Mouse (Mus musculus): ENCODE data around the gene Vash2.
"Not testable (repeated sequence)": the region's sequence is repeated elsewhere in the genome, so short reads cannot be mapped to it uniquely, and the experiment has no call there.

Gene Vash2

DNA sequence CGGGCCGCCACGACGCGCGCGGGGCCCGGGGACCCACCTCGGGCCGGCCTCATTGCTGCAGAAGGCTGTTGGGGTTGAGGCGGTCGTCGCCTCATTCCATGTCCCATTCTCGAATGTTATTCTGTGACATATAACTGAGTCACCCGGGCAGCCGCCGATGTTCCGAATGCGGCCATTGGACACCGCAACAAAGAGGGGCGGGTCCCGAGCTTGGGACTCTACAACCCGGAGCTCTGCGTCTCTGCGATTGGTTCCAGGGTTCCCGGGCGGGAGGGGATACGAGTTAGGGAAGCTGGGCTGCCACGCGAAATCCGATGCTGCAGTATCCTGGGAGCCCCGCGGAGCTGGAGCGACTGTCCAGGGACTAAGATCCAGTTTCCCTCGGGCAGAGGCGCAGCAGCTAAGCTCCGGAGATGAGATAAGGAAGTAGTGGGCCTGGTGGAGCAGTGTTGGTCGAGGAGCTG lies at the start of gene Vash2:
Gene Vash2, minus strand, starts transcription at position 197 of the 464 bp plus-strand sequence.
- DNase-seq (ENCODE audit: low read depth), result peak; percentile 63

DNA sequence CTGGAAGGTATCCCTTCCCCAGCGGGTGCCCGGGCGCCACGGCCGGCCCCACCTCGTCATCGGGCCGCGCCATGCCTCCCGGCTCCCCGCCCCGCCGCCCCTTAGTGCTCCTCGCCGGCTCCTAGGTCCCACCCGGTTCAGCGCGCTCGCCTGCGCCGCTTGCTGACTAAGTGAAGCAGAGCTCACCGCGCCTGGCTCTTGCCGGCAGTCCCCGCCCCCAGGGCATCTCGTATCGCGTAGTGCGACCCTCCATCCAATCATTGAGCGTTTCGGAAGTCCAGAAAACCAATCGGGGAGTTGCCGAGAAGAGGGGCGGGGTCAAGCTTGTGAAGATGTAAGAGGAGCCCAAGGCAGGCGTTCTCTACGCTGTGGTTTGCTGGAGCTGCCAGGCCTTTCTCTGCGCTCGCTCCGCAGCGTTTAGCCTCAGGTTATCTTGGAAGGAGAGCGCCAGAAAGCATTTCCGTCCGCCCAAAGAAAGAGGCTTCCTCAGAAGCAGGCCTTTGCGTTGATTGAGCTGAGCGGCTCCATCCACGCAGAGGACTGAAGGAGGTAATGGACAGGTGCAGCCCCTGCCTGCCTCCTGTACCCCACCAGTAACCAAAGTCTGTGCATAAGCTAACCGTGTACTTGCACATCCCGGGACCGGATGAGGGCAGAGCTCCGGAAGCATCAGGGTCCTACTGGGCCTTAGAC lies 47.1 kb upstream of the Vash2 start, which contains the start of gene Flvcr1:
Gene Flvcr1, minus strand, starts transcription at position 138 of the 693 bp plus-strand sequence.
- peak; percentile 99 for DNase-seq (ENCODE audit: low read depth)

DNA sequence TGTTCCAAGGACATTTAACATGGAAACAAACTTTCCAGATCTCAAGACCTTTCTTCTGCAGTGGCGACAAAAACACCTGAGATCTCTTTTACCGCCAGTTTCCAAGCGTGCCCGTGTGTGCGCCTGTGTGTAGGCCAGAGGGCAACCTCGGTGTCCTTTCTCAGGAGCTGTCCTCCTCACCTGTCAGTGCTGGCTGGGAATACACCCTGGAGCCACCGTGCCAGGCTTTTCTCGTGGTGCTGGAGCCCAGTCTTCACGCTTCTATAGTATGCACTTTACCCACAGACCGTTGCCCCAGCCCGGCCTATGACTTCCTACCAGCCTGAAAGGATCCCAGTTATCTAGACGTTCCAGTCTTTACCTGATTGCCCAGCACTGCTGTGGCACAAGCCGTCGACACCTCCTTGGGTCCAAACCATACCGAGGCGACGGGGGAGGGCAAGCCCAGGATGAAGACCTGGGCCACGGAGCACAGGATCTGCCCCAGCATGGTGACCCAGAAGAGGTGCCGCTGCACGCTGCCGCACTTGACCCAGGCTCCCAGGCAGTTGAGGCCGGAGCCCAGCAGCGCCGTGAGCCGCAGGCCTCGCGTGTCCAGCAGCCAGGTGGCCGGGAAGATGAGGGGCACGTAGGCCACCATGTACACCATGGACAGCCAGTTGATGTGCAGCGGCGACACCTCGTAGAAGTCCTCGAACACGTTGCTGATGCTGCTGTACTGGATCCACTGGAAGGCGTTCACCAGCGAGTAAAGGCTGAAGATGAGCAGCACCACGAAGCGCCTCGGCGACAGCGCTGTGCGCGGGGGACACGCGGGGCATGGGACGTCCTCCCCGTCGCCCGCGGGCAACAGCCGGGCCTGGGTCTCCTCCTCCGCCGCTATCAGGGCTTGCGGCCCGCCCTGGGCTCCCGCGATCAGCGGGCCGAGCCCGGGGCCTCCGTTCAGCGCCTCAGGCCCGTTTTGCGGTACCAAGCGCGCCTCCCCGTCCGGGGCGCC lies 46.2 kb upstream of the Vash2 start:
- DNase-seq (ENCODE audit: low read depth), result no peak

DNA sequence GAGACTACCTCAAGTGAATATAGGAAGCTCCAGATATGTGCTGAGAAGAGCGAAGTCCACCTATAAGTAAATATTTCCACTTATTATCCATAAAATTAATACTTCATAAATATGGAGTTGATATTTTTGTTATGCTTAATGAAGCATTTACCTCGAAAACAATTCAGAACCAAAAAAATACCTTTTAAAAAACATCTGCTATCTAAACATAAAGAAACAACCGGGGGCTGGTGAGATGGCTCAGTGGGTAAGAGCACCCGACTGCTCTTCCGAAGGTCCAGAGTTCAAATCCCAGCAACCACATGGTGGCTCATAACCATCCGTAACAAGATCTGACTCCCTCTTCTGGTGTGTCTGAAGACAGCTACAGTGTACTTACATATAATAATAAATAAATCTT lies 44.7 kb upstream of the Vash2 start:
- not testable (repeated sequence) for DNase-seq (ENCODE audit: low read depth)

DNA sequence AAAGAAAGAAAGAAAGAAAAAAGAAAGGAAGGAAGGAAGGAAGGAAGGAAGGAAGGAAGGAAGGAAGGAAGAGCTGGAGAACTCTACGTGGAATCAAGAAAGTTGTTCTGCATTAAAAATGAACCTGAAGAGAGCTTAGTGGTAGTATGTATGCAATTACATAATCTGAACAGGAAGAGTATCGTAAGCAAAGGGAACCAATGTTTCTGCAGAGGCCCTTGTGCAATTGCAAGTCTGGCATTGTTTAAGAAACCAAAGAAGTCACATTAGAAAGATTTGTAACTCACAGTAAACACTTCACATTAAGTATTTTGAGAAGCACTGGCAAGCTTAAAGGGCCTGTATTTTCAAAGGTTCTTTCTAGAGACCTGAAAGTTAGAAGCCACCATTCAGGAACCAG lies 44.0 kb upstream of the Vash2 start:
- no peak for DNase-seq (ENCODE audit: low read depth)

DNA sequence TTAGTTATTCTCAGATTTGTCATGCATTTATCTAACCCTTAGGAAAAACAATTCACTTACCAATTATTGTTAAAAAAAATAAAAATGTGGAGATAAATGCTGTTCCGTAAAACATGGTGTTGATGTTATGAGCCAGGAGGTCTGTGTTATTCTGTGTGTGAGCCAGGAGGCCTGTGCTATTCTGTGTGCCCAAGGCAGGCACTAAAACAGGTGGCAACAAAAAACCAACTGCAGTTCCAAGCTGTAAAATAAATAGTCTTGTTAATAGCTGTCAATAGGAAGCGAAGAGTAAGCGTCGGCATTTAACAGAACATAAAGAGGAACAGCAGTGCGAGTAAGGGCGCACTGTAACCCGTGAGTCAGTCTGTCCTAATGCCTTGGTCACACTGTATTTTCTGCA lies 41.9 kb upstream of the Vash2 start:
- DNase-seq (ENCODE audit: low read depth), result no peak

DNA sequence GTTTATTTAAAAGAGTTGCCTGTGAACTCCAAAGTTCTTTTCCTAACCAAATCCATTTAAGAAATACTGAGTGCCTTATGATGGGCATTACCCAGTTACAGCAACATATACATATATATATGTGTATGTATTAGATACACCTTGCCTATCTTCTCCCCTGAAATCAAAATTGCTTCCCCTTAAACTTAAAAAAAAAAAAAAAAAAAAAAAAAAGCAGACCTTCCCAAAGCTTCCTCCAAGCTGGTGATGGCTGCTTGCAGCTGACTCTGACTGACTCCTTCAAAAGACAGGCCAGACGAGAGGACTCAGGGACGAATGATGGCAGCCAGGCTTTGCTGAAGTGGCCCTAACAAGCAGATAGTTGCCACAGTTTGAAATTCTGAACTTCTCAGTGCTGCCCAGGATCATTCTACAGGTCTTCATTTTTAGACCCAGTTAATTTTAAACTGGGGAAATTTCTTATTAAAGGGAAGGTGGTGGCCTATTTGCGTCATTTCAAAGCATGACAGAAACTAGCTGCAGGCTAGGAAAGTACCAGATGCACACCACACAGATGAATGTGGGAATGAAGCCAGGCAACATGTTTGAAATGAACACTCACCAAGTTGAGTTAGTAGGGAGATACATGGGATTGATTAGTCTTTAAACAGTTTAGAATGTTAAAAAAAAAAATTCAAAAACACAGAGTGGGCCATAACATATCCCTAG lies 41.3 kb upstream of the Vash2 start:
- DNase-seq (ENCODE audit: low read depth), result no peak

DNA sequence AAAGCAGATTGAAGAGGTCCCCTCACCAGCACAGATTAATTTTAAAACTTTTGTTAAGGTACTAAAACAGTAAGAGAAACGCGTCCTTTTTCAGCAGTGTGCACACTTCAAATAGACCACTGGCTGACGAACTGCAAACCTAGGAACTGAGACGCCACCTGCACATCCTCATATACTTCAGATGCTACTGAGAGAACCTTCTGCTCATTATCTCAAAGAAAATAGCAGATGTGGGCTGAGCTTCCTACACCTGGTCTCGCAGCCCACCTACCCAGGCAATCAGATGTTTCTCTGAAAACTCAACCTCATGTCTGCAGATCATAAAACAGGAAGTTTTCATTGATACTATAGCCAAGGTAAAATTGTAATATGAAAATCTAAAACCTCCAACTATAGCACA lies 40.7 kb upstream of the Vash2 start:
- DNase-seq (ENCODE audit: low read depth), result no peak

DNA sequence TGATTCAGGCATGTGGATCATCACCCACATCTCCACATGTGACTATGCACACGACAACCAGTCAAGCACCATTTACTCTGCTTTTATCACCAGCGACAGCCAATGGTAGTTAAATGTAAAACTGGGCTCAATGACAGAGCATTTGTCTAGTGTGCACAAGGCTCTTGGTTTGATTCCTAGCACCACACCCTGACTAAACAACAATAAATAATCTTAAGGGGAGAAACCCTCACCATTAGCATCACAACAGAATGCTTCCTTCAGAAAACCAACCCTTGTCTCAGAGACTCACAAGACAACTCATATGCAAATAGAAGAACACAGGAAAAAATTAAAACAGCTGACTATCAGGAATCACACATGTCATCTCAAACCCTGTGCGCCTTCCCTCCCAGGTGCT lies 35.2 kb upstream of the Vash2 start:
- DNase-seq (ENCODE audit: low read depth), result no peak

DNA sequence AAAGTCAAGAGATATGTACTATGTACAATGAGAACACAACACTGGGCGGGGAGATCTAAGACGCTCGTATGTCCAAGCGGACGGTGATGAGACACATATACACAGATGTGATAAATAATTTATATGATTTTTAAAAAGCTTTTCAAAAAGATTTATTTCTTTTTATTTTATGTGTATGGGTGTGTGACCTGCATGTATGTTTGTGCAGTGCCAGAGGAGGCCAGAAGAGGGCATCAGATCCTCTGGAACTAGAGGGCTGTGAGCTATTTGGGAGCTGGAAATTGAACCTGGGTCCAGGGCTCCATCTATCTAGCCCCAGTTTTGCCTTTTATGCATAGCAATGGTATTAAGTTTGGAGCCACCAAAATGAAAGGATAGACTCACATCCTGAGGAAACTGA lies 29.6 kb upstream of the Vash2 start:
- no peak for DNase-seq (ENCODE audit: low read depth)

DNA sequence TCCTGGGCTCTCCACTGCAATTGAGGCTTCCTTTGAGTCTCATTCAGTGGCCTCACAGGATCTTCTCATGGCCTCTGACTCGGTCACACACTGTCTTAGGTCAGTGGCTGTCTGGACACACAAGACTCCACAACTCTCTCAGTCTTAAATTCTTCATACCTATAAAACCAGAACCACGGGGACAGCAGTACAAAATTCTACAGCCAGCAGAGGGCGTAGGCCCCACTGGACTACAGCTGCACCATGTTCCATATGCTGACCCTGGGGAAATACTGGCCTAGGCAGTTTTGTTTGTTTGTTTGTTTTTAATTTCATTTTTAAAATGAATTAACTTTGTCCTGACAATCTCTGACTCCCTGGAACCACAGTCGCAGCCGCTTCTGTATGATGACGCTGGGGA lies 23.1 kb upstream of the Vash2 start:
- no peak for DNase-seq (ENCODE audit: low read depth)

DNA sequence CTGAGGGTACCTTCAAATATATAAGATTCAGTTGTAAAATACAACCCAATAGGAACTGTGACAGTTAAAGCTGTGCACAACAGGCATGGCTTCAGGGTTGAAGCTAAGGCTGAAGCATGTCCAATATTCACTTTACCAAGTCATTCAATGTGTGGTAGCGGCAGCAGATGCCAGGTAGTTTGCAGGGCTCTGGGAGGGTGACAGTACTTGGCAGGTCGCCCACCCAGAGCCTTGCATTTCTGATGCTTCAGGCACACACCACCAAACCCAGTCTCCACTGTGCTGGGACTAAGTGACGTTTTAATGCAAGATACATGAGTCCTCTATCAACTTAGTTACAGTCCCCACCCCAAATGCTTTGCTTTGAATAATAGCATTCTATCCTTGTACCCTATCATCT lies 21.6 kb upstream of the Vash2 start:
- no peak for DNase-seq (ENCODE audit: low read depth)

DNA sequence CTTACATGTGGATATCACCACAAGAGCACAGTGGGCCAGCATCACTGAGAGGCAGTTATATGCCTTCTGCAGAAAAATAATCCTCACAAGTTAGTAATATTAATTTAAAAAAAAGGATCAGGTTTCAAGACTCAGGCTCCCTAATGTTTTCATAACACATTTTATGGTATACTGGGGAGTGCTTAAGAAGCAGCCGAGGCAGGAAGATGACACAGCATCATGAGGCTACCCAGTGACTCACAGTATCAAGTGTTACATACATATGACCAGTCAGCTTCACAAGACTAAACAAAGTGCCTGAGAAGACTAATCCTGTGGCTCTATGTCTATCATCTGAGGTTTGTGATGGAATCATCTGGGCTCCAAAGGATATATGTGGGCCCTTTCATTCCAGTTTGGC lies 18.9 kb upstream of the Vash2 start:
- no peak for DNase-seq (ENCODE audit: low read depth)

DNA sequence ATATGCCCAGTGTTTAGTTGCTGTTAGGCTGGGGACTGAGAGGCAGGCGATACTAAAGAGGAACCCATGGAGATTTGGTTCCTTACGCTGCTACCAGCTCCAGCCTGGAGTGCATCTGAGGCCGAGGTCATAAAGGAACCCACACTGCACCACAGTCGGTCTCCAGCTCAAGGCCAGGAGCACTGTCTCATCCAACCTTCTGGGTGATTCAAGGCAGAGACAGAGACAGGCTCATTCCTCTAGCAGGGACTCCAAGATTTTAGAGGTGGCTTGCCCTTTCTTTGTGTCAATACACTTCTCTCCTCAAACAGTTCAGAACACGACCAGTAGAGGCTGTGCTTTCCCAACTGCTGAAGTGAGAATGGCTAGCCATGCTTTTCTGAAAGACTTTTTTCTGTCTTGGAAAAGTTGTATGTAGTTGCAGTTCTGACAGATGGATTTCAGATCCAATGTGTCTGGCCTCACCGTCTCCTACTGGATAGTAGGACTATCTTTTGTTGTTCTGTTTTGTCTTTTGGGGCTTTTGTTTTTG lies 17.3 kb upstream of the Vash2 start:
- DNase-seq (ENCODE audit: low read depth), result no peak

DNA sequence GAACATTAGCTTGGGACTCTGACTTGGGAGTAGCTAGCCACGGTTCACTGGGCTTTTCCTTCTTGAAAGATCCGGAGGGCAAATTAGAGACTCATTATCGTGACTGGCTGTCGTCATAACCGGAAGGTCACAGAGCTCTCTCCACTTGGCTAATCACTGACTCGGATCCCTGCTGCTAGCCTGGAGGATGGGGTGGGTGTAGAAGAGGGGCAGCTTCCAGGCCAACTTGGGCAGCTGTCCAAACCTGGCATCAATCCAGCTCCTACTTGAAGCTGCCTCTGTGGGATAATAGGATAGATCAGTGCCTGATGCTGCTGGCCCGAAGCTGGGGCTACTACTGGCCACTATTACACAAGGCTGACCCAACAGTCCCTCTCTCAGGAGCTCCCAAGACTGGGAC lies 16.5 kb upstream of the Vash2 start:
- DNase-seq (ENCODE audit: low read depth), result no peak

DNA sequence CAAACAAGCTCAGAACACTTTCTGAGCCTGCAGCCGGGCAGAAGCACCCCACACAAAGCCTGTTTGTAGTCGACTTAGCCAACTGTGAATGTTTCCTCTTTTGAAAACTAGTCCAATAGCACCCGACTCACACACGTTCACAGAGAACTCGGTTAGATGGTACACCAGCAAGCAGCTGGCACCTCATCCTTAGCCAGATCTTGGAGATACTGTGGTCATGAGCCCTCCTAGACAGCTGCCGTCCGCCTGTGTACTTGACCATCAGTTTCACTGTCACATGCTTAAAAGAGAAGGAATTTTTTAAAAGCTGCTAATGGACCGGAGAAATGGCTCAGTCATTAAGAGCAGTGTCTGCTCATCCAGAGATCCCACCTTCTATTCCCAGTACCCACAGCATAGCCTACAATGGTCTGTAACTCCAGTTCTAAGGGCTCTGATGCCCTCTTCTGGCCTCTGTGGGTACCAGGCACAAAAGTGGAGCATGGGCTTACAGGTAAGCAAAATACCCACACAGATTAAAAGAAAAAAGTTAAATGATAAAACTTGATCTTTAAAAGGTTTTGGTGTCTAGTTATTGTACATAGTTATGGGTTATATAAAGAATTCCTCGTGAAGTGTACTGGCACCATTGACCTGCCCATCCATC lies 10.5 kb upstream of the Vash2 start:
- DNase-seq (ENCODE audit: low read depth), result no peak

DNA sequence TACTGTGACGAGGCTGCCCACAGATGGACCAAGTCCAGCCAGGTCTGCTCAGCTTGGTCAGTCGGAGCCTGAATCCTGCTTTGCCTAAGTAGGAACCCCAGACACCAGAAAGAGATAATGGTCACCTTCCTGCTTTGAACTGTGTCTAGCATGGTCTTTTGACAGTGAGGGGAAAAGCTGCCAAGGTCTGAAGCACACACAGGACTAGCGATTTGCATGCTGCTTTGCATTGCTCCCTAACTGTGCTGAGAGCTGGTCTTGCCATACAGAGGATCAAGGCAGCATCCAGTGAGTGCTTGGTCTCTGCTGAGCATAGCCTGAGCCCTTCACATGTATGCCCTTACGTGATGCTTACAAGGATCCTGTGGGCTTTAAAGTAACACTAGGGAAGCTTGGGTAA lies 2.3 kb upstream of the Vash2 start:
- no peak for DNase-seq (ENCODE audit: low read depth)

DNA sequence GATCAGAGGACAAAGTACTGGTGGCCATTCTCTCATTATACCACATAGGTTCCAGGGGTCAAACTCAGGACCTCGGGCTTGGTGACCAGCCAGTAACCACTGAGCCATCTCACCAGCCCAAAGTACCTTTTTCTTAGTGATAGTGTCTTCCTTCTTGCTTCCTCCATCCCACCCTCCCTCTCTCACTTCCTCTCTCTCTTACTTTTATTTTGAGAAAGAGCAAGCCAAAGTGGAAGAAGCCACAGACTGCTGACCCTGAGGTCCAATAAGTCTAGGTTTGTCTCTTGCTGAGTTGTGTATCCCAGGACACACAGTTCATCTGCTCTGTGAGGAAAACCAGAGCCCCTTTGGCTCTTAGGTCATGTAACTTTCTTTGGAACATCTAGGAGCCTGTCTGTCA lies 1.4 kb upstream of the Vash2 start:
- no peak for DNase-seq (ENCODE audit: low read depth)

DNA sequence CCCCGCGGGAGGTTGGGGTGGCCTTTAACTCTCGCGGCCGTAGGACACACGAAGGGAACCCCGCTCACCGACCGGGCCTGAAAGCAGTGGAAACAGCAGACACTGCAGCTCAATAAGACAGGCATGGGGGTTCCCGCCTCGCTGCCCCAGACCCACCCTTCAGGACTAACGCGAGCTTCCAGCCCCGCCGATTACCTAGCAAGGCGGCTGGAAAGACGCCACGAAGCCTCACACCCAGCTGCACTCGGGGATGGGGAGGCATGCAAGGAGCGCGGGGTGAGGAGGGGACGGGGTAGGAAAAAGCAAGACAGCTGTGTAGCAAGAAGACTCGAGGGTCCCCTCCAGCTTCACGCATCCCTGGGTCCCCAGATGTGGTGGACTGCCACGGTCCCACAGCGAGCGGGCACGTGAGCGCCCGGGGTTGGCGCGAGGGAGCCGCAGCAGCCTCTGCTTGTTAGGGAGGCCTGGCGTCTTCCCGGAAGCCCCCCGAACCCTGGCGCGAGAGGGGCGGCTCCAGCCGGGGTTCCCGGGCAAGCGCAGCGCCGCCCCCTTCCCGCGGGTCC lies 504 bp downstream of the Vash2 start:
- DNase-seq (ENCODE audit: low read depth), result no peak

DNA sequence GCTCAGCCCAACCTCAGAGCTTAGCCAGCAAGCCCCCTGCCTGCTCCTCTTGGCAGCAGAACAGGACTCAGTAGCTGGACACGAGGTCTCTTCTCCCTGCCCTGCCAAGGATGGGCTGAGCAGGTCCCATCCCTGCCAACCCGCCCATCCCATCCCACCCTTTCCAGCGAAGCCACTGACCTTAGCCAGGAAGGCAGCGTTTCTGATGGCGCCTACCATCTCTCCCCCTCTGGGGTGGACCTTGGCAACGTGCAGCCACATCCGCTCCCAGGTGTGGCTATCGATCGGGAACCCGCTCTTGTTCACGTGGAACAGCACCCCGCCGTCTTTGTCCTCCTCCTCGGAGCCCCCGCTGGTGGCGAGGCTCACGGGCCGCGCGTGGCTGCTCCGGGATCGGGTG lies 1.1 kb downstream of the Vash2 start:
- no peak for DNase-seq (ENCODE audit: low read depth)

DNA sequence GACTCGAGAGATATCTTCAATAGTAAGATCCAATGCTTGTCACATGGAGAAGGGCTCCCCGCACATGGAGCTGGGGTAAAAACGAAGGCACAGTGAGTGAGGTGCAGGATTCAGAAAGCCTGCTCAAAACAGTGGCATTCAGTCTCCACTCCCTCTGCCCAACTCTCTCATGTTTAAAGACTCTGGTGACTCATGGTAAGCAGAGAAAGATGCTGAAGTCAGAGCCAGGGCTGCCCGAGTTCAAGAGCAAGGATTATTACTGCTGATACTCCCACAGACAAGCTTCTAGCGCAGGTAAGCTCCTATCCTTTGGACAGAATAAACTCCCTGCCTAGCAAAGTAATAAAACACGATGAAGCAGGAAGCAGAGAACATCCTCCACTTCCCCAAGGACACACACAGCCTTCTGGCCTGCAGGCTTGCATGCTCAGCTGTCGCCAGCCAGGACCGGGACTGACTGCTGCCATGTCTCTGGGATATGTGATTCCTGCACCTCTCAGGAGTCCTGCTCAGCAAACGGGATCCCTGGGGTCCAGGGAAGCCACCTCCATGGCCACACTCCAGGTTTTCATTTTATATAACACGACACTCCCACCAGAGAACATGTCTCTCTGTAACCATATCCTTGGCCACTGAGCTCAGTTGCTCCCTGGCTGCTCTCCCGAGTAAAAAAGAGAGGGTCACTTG lies 2.1 kb downstream of the Vash2 start:
- DNase-seq (ENCODE audit: low read depth), result no peak
